10 mouse cellular contexts compared by ENCODE assay signal in genomic region chr7:132803336-132803735, GRCm38 (mm10). TPM values are rescaled to one million over a fixed set of nuclear protein-coding genes. Genes with fewer than 3 reads are reported as not detected.
DNase-seq lines count a peak whose midpoint lies in the region; ATAC-seq and TF ChIP-seq lines count a peak whose summit lies in the region.
"Had no signal": no experiment of that assay in that cellular context is flagged by ENCODE, and none has a peak within 500 bp of the region (broad histone marks: within the 10 kb centered on the region; RNA-seq: fewer than 3 reads in every experiment).

No protein-coding gene starts in this region.

- ATAC-seq in heart, embryonic 12.5 days (ENCODE audit: insufficient number of reproducible peaks, low FRiP score), result no peak
- no peak for ATAC-seq in liver, embryonic 15.5 days (ENCODE audit: insufficient read depth)
- ATAC-seq in activated CD4-positive, CD25-positive, alpha-beta regulatory T cell, adult 4 months, result no peak
- ATAC-seq: hindbrain, embryonic 16.5 days had no signal

- H3K4me3 ChIP-seq in heart, embryonic 12.5 days, result no peak overlapping the region
- H3K4me3 ChIP-seq in bone marrow macrophage, adult 2 months (ENCODE audit: insufficient read depth, low read length), result no peak overlapping the region
- no peak overlapping the region for H3K4me3 ChIP-seq in liver, embryonic 15.5 days (replicated peaks)
- H3K4me3 ChIP-seq: myocyte had no signal

- no peak overlapping the region for H3K4me2 ChIP-seq in heart, embryonic 12.5 days
- H3K4me2 ChIP-seq in liver, embryonic 15.5 days, result no peak overlapping the region

- no peaks in the 10 kb centered on the region for H3K9me3 ChIP-seq in heart, embryonic 12.5 days (replicated peaks)
- H3K9me3 ChIP-seq in liver, embryonic 15.5 days (replicated peaks), result no peaks in the 10 kb centered on the region

- TF ChIP-seq POLR2A in bone marrow macrophage, adult 2 months (IDR thresholded peaks at IDR 0.05; ENCODE audit: borderline replicate concordance, low read depth, low read length), result no peak

- H3K4me1 ChIP-seq in heart, embryonic 12.5 days (replicated peaks), result peaks cover 90% of the 10 kb centered on the region
- H3K4me1 ChIP-seq in bone marrow macrophage, adult 2 months (ENCODE audit: control insufficient read depth, insufficient read depth, low read length), result peaks cover 90% of the 10 kb centered on the region
- H3K4me1 ChIP-seq in liver, embryonic 15.5 days (replicated peaks), result peaks cover 88% of the 10 kb centered on the region

- WGBS in heart, embryonic 12.5 days, result 54% methylated on average over 2 of the region's 2 CpGs
- WGBS in liver, embryonic 15.5 days (ENCODE audit: insufficient replicate concordance), result 71% methylated on average over 2 of the region's 2 CpGs

- TF ChIP-seq CTCF in bone marrow macrophage, adult 2 months (IDR thresholded peaks at IDR 0.05; ENCODE audit: low read depth, low read length), result no peak

- DNase-seq in heart, adult 8-10 months (ENCODE audit: low spot score), result no peak
- DNase-seq in cerebellum, adult 8-10 months, result peak; percentile 38
- DNase-seq in thymus, postnatal 10 days (ENCODE audit: low spot score in 2 of 2), result no peak
- DNase-seq: left cerebral cortex, postnatal 4 days had no signal

- H3K27ac ChIP-seq in heart, embryonic 12.5 days (ENCODE audit: poor library complexity, severe bottlenecking), result peak overlapping the region; percentile 74
- peak overlapping the region; percentile 7; the same call in 1 of the 2 replicates for H3K27ac ChIP-seq in bone marrow macrophage, adult 2 months (ENCODE audit: insufficient read depth, low read depth, low read length)
- peak overlapping the region; percentile 69 for H3K27ac ChIP-seq in liver, embryonic 15.5 days (replicated peaks)

- no peaks in the 10 kb centered on the region for H3K27me3 ChIP-seq in heart, embryonic 12.5 days (replicated peaks)
- no peaks in the 10 kb centered on the region for H3K27me3 ChIP-seq in liver, embryonic 15.5 days

- no peaks in the 10 kb centered on the region for H3K36me3 ChIP-seq in heart, embryonic 12.5 days
- H3K36me3 ChIP-seq in liver, embryonic 15.5 days (replicated peaks), result 0 out of 2 replicates have a peak, but pooled peaks cover 2% of the 10 kb centered on the region

- H3K9ac ChIP-seq in heart, embryonic 12.5 days, result no peak overlapping the region
- no peak overlapping the region for H3K9ac ChIP-seq in liver, embryonic 15.5 days

RNA-seq across cellular contexts. Expression of gene Fam53b, which starts 10.3 kb away (rescaled TPM):
- 15.3 and 17.0 TPM in 2 replicates for polyA plus RNA-seq in heart, embryonic 12.5 days (2016; fragmentation: Nextera tagmentation; extraction: Ambion mirVana)
- 10 to 100 TPM; 24.0 to 31.3 (median 26.9) TPM for total RNA-seq in heart, adult 8-10 months (2022)
- 27.2 and 35.3 TPM in 2 replicates for polyA plus RNA-seq in bone marrow macrophage, adult 2 months (2012; ENCODE audit: insufficient read depth, insufficient read length, missing spikeins)
- 25.5 and 28.0 TPM in 2 replicates for polyA plus RNA-seq in liver, embryonic 15.5 days (2015; fragmentation: Nextera tagmentation; extraction: Ambion mirVana)
- polyA plus RNA-seq in activated CD4-positive, CD25-positive, alpha-beta regulatory T cell, adult 4 months (2017; shearing (Covaris generic)), result 10 to 100 TPM; 78.0 to 82.5 TPM

RNA-seq across cellular contexts. Expression of gene Eef1akmt2, which starts 49.1 kb away (rescaled TPM):
- polyA plus RNA-seq in heart, embryonic 12.5 days (2016; fragmentation: Nextera tagmentation; extraction: Ambion mirVana), result 37.9 and 45.9 TPM in 2 replicates
- 10 to 100 TPM in 2 of 4 experiments, 1 to 10 TPM in 2; 6.2 to 10.0 (median 8.4) TPM for total RNA-seq in heart, adult 8-10 months (2022)
- 21.7 and 30.2 TPM in 2 replicates for polyA plus RNA-seq in bone marrow macrophage, adult 2 months (2012; ENCODE audit: insufficient read depth, insufficient read length, missing spikeins)
- polyA plus RNA-seq in liver, embryonic 15.5 days (2015; fragmentation: Nextera tagmentation; extraction: Ambion mirVana), result 15.6 and 17.2 TPM in 2 replicates
- polyA plus RNA-seq in activated CD4-positive, CD25-positive, alpha-beta regulatory T cell, adult 4 months (2017; shearing (Covaris generic)), result 10 to 100 TPM; 59.5 to 60.2 TPM

RNA-seq across cellular contexts. Expression of gene Abraxas2, which starts 55.7 kb away (rescaled TPM):
- polyA plus RNA-seq in heart, embryonic 12.5 days (2016; fragmentation: Nextera tagmentation; extraction: Ambion mirVana), result 26.6 and 27.8 TPM in 2 replicates
- total RNA-seq in heart, adult 8-10 months (2022), result 10 to 100 TPM; 16.8 to 21.9 (median 20.5) TPM
- 65.5 and 69.5 TPM in 2 replicates for polyA plus RNA-seq in bone marrow macrophage, adult 2 months (2012; ENCODE audit: insufficient read depth, insufficient read length, missing spikeins)
- polyA plus RNA-seq in liver, embryonic 15.5 days (2015; fragmentation: Nextera tagmentation; extraction: Ambion mirVana), result 11.9 and 13.9 TPM in 2 replicates
- 10 to 100 TPM; 29.6 to 36.5 TPM for polyA plus RNA-seq in activated CD4-positive, CD25-positive, alpha-beta regulatory T cell, adult 4 months (2017; shearing (Covaris generic))

Comparison
In these comparisons a context has a peak if more than half of its experiments do, and no peak if none do; other contexts are left out.
1. H3K27ac ChIP-seq: peak in every context shown above with its lines; median percentile 74 in heart, embryonic 12.5 days; 69 in liver, embryonic 15.5 days; 7 in bone marrow macrophage, adult 2 months.